Comparison of ENCODE assay signal across 8 mouse cellular contexts in genomic region chr3:144570816-144571487, GRCm38 (mm10). TPM values are rescaled to one million over a fixed set of nuclear protein-coding genes. Genes with fewer than 3 reads are reported as not detected.
DNase-seq lines count a peak whose midpoint lies in the region; ATAC-seq and TF ChIP-seq lines count a peak whose summit lies in the region.

No protein-coding gene starts in this region.

- H3K9me3 ChIP-seq in embryonic facial prominence, embryonic 10.5 days = no peaks in the 10 kb centered on the region
- no peaks in the 10 kb centered on the region for H3K9me3 ChIP-seq in intestine, embryonic 14.5 days (ENCODE audit: control insufficient read depth, low read length)
- H3K9me3 ChIP-seq in neural tube, embryonic 13.5 days = no peaks in the 10 kb centered on the region

- H3K27me3 ChIP-seq in liver, adult 2 months (ENCODE audit: control insufficient read depth, insufficient read depth, low read length) = no peaks in the 10 kb centered on the region
- no peaks in the 10 kb centered on the region for H3K27me3 ChIP-seq in embryonic facial prominence, embryonic 10.5 days (replicated peaks; ENCODE audit: low read depth, poor library complexity, severe bottlenecking)
- no peaks in the 10 kb centered on the region for H3K27me3 ChIP-seq in intestine, embryonic 14.5 days (replicated peaks; ENCODE audit: control insufficient read depth, insufficient read depth, low read length)
- no peaks in the 10 kb centered on the region for H3K27me3 ChIP-seq in neural tube, embryonic 13.5 days

- H3K27ac ChIP-seq in liver, adult 2 months (replicated peaks; ENCODE audit: insufficient read depth, low read depth, low read length) = peak overlapping the region; percentile 81
- peak overlapping the region; percentile 98 for H3K27ac ChIP-seq in embryonic facial prominence, embryonic 10.5 days (replicated peaks)
- peak overlapping the region; percentile 95 for H3K27ac ChIP-seq in intestine, embryonic 14.5 days (ENCODE audit: low read depth)
- H3K27ac ChIP-seq in neural tube, embryonic 13.5 days (replicated peaks) = peak overlapping the region; percentile 98

- H3K79me2 ChIP-seq in liver, adult 2 months (ENCODE audit: control insufficient read depth, insufficient read depth, low read length) = peaks cover 34% of the 10 kb centered on the region

- DNase-seq in liver, adult 2 months (ENCODE audit: extremely low read depth, low read depth, low spot score) = peak; percentile 53
- DNase-seq in liver = no peak
- no peak for DNase-seq in embryonic facial prominence, embryonic 10.5 days (ENCODE audit: low spot score)
- DNase-seq in intestine, embryonic 14.5 days (ENCODE audit: low spot score) = no peak
- no peak for DNase-seq in left cerebral cortex, postnatal 14 days (ENCODE audit: low spot score in 2 of 2)
- DNase-seq in right cerebral cortex, postnatal 14 days = no peak

- H3K4me3 ChIP-seq in liver, adult 2 months (ENCODE audit: insufficient read depth, low read depth, low read length) = peak overlapping the region; percentile 97
- peak overlapping the region; percentile 89 for H3K4me3 ChIP-seq in embryonic facial prominence, embryonic 10.5 days
- H3K4me3 ChIP-seq in intestine, embryonic 14.5 days (ENCODE audit: low read depth, low read length) = peak overlapping the region; percentile 94
- peak overlapping the region; percentile 65 for H3K4me3 ChIP-seq in neural tube, embryonic 13.5 days

- peak overlapping the region; percentile 93 for H3K4me2 ChIP-seq in intestine, embryonic 14.5 days (ENCODE audit: low read length)
- H3K4me2 ChIP-seq in neural tube, embryonic 13.5 days = peak overlapping the region; percentile 64

- under 1% methylated on average over 25 of the region's 25 CpGs for WGBS in liver, adult 2 months
- WGBS in embryonic facial prominence, embryonic 10.5 days = under 1% methylated on average over 25 of the region's 25 CpGs
- under 1% methylated on average over 25 of the region's 25 CpGs for WGBS in intestine, embryonic 14.5 days
- WGBS in neural tube, embryonic 13.5 days = under 1% methylated on average over 25 of the region's 25 CpGs

- intact Hi-C loops in left cerebral cortex, postnatal 14 days (cut with DNase I) = no loop called here

- TF ChIP-seq POLR2A in liver, adult 2 months (IDR thresholded peaks at IDR 0.05; ENCODE audit: extremely low read depth, insufficient read depth, low read length) = no peak

- no peak for ATAC-seq in intestine, embryonic 14.5 days (replicated peaks; ENCODE audit: low FRiP score, low TSS enrichment, low read depth)
- no peak for ATAC-seq in neural tube, embryonic 13.5 days (ENCODE audit: low read depth)
- ATAC-seq in monocyte, adult 5-6 weeks (replicated peaks; ENCODE audit: insufficient number of reproducible peaks, low FRiP score, low TSS enrichment, poor library complexity, severe bottlenecking) = no peak

- H3K36me3 ChIP-seq in liver, adult 2 months (ENCODE audit: control insufficient read depth, insufficient read depth, low read length) = peaks cover 3% of the 10 kb centered on the region; the same call in 1 of the 2 replicates
- H3K36me3 ChIP-seq in embryonic facial prominence, embryonic 10.5 days (replicated peaks) = peaks cover 37% of the 10 kb centered on the region
- H3K36me3 ChIP-seq in intestine, embryonic 14.5 days (ENCODE audit: control insufficient read depth, insufficient read depth, low read length) = peaks cover 22% of the 10 kb centered on the region
- peaks cover 20% of the 10 kb centered on the region; the same call in 1 of the 2 replicates for H3K36me3 ChIP-seq in neural tube, embryonic 13.5 days

- TF ChIP-seq CTCF in liver, adult 2 months (IDR thresholded peaks at IDR 0.05; ENCODE audit: low read depth, low read length) = no peak

- H3K9ac ChIP-seq in liver, adult 2 months (ENCODE audit: low read depth, low read length) = peak overlapping the region; percentile 97
- peak overlapping the region; percentile 96 for H3K9ac ChIP-seq in intestine, embryonic 14.5 days (ENCODE audit: low read length)
- H3K9ac ChIP-seq in neural tube, embryonic 13.5 days = peak overlapping the region; percentile 90

- H3K4me1 ChIP-seq in liver, adult 2 months (ENCODE audit: control insufficient read depth, insufficient read depth, low read length) = peaks cover 14% of the 10 kb centered on the region
- H3K4me1 ChIP-seq in embryonic facial prominence, embryonic 10.5 days = peaks cover 30% of the 10 kb centered on the region
- peaks cover 18% of the 10 kb centered on the region for H3K4me1 ChIP-seq in intestine, embryonic 14.5 days (replicated peaks; ENCODE audit: control insufficient read depth, insufficient read depth, low read length)
- peaks cover 44% of the 10 kb centered on the region for H3K4me1 ChIP-seq in neural tube, embryonic 13.5 days (replicated peaks)

RNA-seq across cellular contexts. Expression of gene Selenof, which starts 0.8 kb away (rescaled TPM):
- 314 and 385 TPM in 2 replicates for total RNA-seq in liver, adult 2 months (2014; rRNA removed)
- polyA plus RNA-seq in liver, adult 2 months (2012; rRNA removed) = 176 and 235 TPM in 2 replicates
- 452 and 456 TPM in 2 replicates for polyA plus RNA-seq in embryonic facial prominence, embryonic 10.5 days (2016; fragmentation: Nextera tagmentation; extraction: Ambion mirVana)
- polyA plus RNA-seq in intestine, embryonic 14.5 days (2014; fragmentation: Nextera tagmentation; extraction: Ambion mirVana) = 448 and 458 TPM in 2 replicates
- 595 and 628 TPM in 2 replicates for polyA plus RNA-seq in neural tube, embryonic 13.5 days (2015; fragmentation: Nextera tagmentation; extraction: Ambion mirVana)
- 435 to 653 TPM (median 627 TPM) in 3 replicates for total RNA-seq in monocyte, adult 5-6 weeks (2017)
- 100 to 1,000 TPM; 272 to 276 TPM for total RNA-seq in left cerebral cortex, postnatal 14 days (2021)

RNA-seq across cellular contexts. Expression of gene Hs2st1, which starts 1.0 kb away (rescaled TPM):
- 5.4 and 6.0 TPM in 2 replicates for total RNA-seq in liver, adult 2 months (2014; rRNA removed)
- 1.9 and 2.0 TPM in 2 replicates for polyA plus RNA-seq in liver, adult 2 months (2012; rRNA removed)
- polyA plus RNA-seq in embryonic facial prominence, embryonic 10.5 days (2016; fragmentation: Nextera tagmentation; extraction: Ambion mirVana) = 11.7 and 12.7 TPM in 2 replicates
- polyA plus RNA-seq in intestine, embryonic 14.5 days (2014; fragmentation: Nextera tagmentation; extraction: Ambion mirVana) = 13.7 and 14.3 TPM in 2 replicates
- 15.6 and 17.9 TPM in 2 replicates for polyA plus RNA-seq in neural tube, embryonic 13.5 days (2015; fragmentation: Nextera tagmentation; extraction: Ambion mirVana)
- total RNA-seq in monocyte, adult 5-6 weeks (2017) = 5.1 to 8.9 TPM (median 7.9 TPM) in 3 replicates
- 10 to 100 TPM; 57.2 to 65.1 TPM for total RNA-seq in left cerebral cortex, postnatal 14 days (2021)
